In genomic region chr1:71594268-71594667, GRCm38 (mm10) we compare ENCODE assay signal across 23 mouse cellular contexts.
"Had no signal": no experiment of that assay in that cellular context is flagged by ENCODE, and none has a peak within 500 bp of the region (broad histone marks: within the 10 kb centered on the region; RNA-seq: fewer than 3 reads in every experiment).

No protein-coding gene starts in this region.

- H3K4me3 ChIP-seq: heart, adult 2 months; heart, embryonic 13.5 days; heart, embryonic 15.5 days; hindbrain, embryonic 10.5 days; hindbrain, embryonic 12.5 days; hindbrain, embryonic 15.5 days; kidney, embryonic 15.5 days; limb, embryonic 13.5 days; limb, embryonic 15.5 days; liver, embryonic 12.5 days had no signal

- H3K9ac ChIP-seq: heart, embryonic 13.5 days; heart, embryonic 15.5 days; hindbrain, embryonic 12.5 days; hindbrain, embryonic 15.5 days; kidney, embryonic 15.5 days; limb, embryonic 13.5 days; limb, embryonic 15.5 days; liver, embryonic 12.5 days had no signal

- H3K27ac ChIP-seq: heart, adult 2 months; heart, embryonic 13.5 days; heart, embryonic 15.5 days; hindbrain, embryonic 10.5 days; hindbrain, embryonic 12.5 days; hindbrain, embryonic 15.5 days; hindbrain, postnatal 0 days; kidney, embryonic 15.5 days; kidney, postnatal 0 days; limb, embryonic 13.5 days; limb, embryonic 15.5 days; liver, embryonic 12.5 days had no signal

- H3K9me3 ChIP-seq: heart, embryonic 13.5 days; heart, embryonic 15.5 days; hindbrain, embryonic 10.5 days; hindbrain, embryonic 12.5 days; hindbrain, embryonic 15.5 days; kidney, embryonic 15.5 days; limb, embryonic 13.5 days; limb, embryonic 15.5 days; liver, embryonic 12.5 days had no signal

- ATAC-seq: hindbrain, postnatal 0 days; intestine, embryonic 16.5 days; liver, embryonic 12.5 days had no signal

- H3K4me2 ChIP-seq: heart, embryonic 11.5 days; heart, embryonic 13.5 days; heart, embryonic 15.5 days; hindbrain, embryonic 12.5 days; hindbrain, embryonic 15.5 days; kidney, embryonic 15.5 days; limb, embryonic 13.5 days; limb, embryonic 15.5 days; liver, embryonic 12.5 days had no signal

- H3K4me1 ChIP-seq: heart, embryonic 13.5 days; heart, embryonic 15.5 days; hindbrain, embryonic 10.5 days; hindbrain, embryonic 12.5 days; hindbrain, embryonic 15.5 days; kidney, embryonic 15.5 days; limb, embryonic 13.5 days; limb, embryonic 15.5 days; liver, embryonic 12.5 days had no signal

- H3K27me3 ChIP-seq: heart, embryonic 13.5 days; heart, embryonic 15.5 days; hindbrain, embryonic 12.5 days; hindbrain, embryonic 15.5 days; kidney, embryonic 15.5 days; limb, embryonic 13.5 days; limb, embryonic 15.5 days; liver, embryonic 12.5 days had no signal

- DNase-seq: gastrocnemius, postnatal 10 days; gastrocnemius, postnatal 36 days; heart, adult 2 months; heart, postnatal 4 days; kidney, adult 11 months; kidney, postnatal 14 days; kidney, postnatal 36 days; layer of hippocampus, adult 9-11 months; layer of hippocampus, postnatal 36 days; left cerebral cortex, postnatal 4 days had no signal
